In the genomic region with DNA sequence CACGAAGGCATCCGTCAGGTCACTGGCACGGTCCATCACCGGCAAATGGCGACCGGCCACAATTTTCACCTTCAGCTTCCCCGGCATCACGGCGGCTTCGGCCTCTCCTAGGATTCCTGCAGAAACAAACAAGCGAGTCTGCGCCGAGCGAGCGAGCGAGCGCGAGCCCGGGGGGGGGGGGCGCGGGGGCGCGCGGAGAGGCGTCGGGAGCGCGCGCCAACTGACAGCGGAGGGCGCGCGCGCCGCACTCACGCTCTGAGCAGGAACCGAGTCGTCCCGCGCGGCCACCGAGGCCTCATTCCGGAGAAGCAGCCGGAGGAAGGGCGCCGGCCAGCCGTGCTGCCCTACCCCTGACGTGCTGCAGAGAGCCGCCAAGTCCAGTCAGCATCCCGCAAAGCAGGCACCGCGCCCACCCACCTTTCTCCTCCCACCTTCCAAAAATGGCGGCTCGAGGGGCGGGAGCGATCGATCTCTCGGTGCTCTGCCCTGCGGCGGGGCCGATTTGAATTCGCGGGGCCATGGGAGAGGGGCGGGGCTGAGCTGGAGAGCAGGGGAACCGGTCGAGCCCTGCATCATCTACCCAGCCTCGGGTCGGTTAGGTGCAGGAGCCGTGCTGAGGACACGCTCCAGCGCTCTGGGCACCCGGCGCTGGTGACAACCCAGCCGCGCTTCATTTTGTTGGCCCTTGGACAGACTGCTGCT, we compare ENCODE assay signal across 8 mouse cellular contexts. TPM values are rescaled to one million over a fixed set of nuclear protein-coding genes. Genes with fewer than 3 reads are reported as not detected.
DNase-seq lines count a peak whose midpoint lies in the region; ATAC-seq lines count a peak whose summit lies in the region.

A gene (minus strand): TSS at position 461 of the 702 bp plus-strand sequence.

- DNase-seq in CD8-positive naive resting alpha-beta T cell, adult 2 months (ENCODE audit: low read depth in 2 of 2, low spot score in 2 of 2) = peak; percentile 97
- peak; percentile 90 for DNase-seq in c-Kit-positive CD71-negative TER-119-negative erythroid progenitor cells, embryonic 14.5 days (ENCODE audit: low read depth)
- DNase-seq in forebrain, embryonic 10.5 days (ENCODE audit: extremely low spot score, low spot score) = peak; percentile 99
- peak; percentile 97 to 99 for DNase-seq in kidney, postnatal 36 days
- peak; percentile 92 for DNase-seq in telencephalon, adult 2 months (ENCODE audit: low read depth, low spot score)

- peak within 1 kb of the TSS; percentile 79 for H3K9ac ChIP-seq in heart, embryonic 15.5 days
- peak within 1 kb of the TSS; percentile 96 for H3K9ac ChIP-seq in liver, embryonic 15.5 days
- peak within 1 kb of the TSS; percentile 87 for H3K9ac ChIP-seq in neural tube, embryonic 12.5 days

- H3K4me3 ChIP-seq in forebrain, embryonic 10.5 days = peak within 1 kb of the TSS; percentile 97
- H3K4me3 ChIP-seq in heart, embryonic 15.5 days = peak within 1 kb of the TSS; percentile 76
- H3K4me3 ChIP-seq in liver, embryonic 15.5 days (replicated peaks) = peak within 1 kb of the TSS; percentile 97
- peak within 1 kb of the TSS; percentile 88 for H3K4me3 ChIP-seq in neural tube, embryonic 12.5 days

- peak; percentile 96 for ATAC-seq in heart, embryonic 15.5 days (replicated peaks; ENCODE audit: insufficient number of reproducible peaks, insufficient read depth, low FRiP score, low read depth)
- ATAC-seq in liver, embryonic 15.5 days (ENCODE audit: insufficient read depth) = peak; percentile 96
- ATAC-seq in neural tube, embryonic 12.5 days (ENCODE audit: low FRiP score, low read depth) = peak; percentile 96

- peak within 1 kb of the TSS; percentile 93 for H3K4me2 ChIP-seq in heart, embryonic 15.5 days
- H3K4me2 ChIP-seq in liver, embryonic 15.5 days = peak within 1 kb of the TSS; percentile 84
- peak within 1 kb of the TSS; percentile 63 for H3K4me2 ChIP-seq in neural tube, embryonic 12.5 days (replicated peaks)

- under 1% methylated on average over 75 of the region's 75 CpGs for WGBS in forebrain, embryonic 10.5 days
- under 1% methylated on average over 66 of the region's 75 CpGs for WGBS in heart, embryonic 15.5 days
- under 1% methylated on average over 75 of the region's 75 CpGs for WGBS in liver, embryonic 15.5 days (ENCODE audit: insufficient replicate concordance)
- under 1% methylated on average over 75 of the region's 75 CpGs for WGBS in neural tube, embryonic 12.5 days

- peaks cover 6% of the 10 kb centered on the region for H3K9me3 ChIP-seq in forebrain, embryonic 10.5 days
- H3K9me3 ChIP-seq in heart, embryonic 15.5 days (replicated peaks) = no peaks in the 10 kb centered on the region
- H3K9me3 ChIP-seq in liver, embryonic 15.5 days (replicated peaks) = no peaks in the 10 kb centered on the region
- H3K9me3 ChIP-seq in neural tube, embryonic 12.5 days = no peaks in the 10 kb centered on the region

- peaks cover 21% of the 10 kb centered on the region for H3K36me3 ChIP-seq in forebrain, embryonic 10.5 days (replicated peaks)
- H3K36me3 ChIP-seq in heart, embryonic 15.5 days = no peaks in the 10 kb centered on the region
- H3K36me3 ChIP-seq in liver, embryonic 15.5 days (replicated peaks) = peaks cover 19% of the 10 kb centered on the region
- peaks cover 13% of the 10 kb centered on the region for H3K36me3 ChIP-seq in neural tube, embryonic 12.5 days

- peak within 1 kb of the TSS; percentile 94 for H3K27ac ChIP-seq in forebrain, embryonic 10.5 days
- peak within 1 kb of the TSS; percentile 92 for H3K27ac ChIP-seq in heart, embryonic 15.5 days
- peak within 1 kb of the TSS; percentile 95 for H3K27ac ChIP-seq in liver, embryonic 15.5 days (replicated peaks)
- peak within 1 kb of the TSS; percentile 92 for H3K27ac ChIP-seq in neural tube, embryonic 12.5 days

- H3K4me1 ChIP-seq in forebrain, embryonic 10.5 days = peaks cover 40% of the 10 kb centered on the region
- H3K4me1 ChIP-seq in heart, embryonic 15.5 days (replicated peaks) = peaks cover 4% of the 10 kb centered on the region
- H3K4me1 ChIP-seq in liver, embryonic 15.5 days (replicated peaks) = peaks cover 39% of the 10 kb centered on the region
- H3K4me1 ChIP-seq in neural tube, embryonic 12.5 days = no peaks in the 10 kb centered on the region

- H3K27me3 ChIP-seq in forebrain, embryonic 10.5 days (ENCODE audit: poor library complexity, severe bottlenecking) = peaks cover 22% of the 10 kb centered on the region
- no peaks in the 10 kb centered on the region for H3K27me3 ChIP-seq in heart, embryonic 15.5 days
- no peaks in the 10 kb centered on the region for H3K27me3 ChIP-seq in liver, embryonic 15.5 days
- H3K27me3 ChIP-seq in neural tube, embryonic 12.5 days (replicated peaks) = no peaks in the 10 kb centered on the region

RNA-seq across cellular contexts. Expression of the gene that starts here (rescaled TPM):
- polyA plus RNA-seq in forebrain, embryonic 10.5 days (2016; fragmentation: Nextera tagmentation; extraction: Ambion mirVana) = 32.1 and 33.0 TPM in 2 replicates
- 16.0 and 18.7 TPM in 2 replicates for polyA plus RNA-seq in heart, embryonic 15.5 days (2015; fragmentation: Nextera tagmentation; extraction: Ambion mirVana)
- 17.8 TPM in 2 replicates for polyA plus RNA-seq in liver, embryonic 15.5 days (2015; fragmentation: Nextera tagmentation; extraction: Ambion mirVana)
- 45.1 and 48.1 TPM in 2 replicates for polyA plus RNA-seq in neural tube, embryonic 12.5 days (2016; fragmentation: Nextera tagmentation; extraction: Ambion mirVana)

Comparison
In these comparisons a context has a peak if more than half of its experiments do, and no peak if none do; other contexts are left out.
1. Peak in every context shown above with its lines: DNase-seq, ATAC-seq, H3K4me3 ChIP-seq and H3K27ac ChIP-seq.